Mouse (Mus musculus) cerebellum, postnatal 14 days (tissue): ENCODE results near the gene Itsn1.

Experiments used
- DNase-seq, 2 experiments: peaks; one replicate each; pipeline ENCODE4 v3.0.0; 2021; ENCODE audit warnings: mixed read lengths in 2 of 2

The Itsn1 gene

GRCm38 (mm10) chr16:91732816-91733215 lies 3.7 kb downstream of the Itsn1 start:
- no peak for DNase-seq

GRCm38 (mm10) chr16:91734771-91735170 lies 5.7 kb downstream of the Itsn1 start:
- DNase-seq, result no peak

- no peak for DNase-seq
These were observed 7.2 kb downstream of the Itsn1 start for GRCm38 (mm10) chr16:91736046-91736816.

GRCm38 (mm10) chr16:91738505-91738904 lies 9.4 kb downstream of the Itsn1 start:
- DNase-seq, result no peak

- DNase-seq, result peak in 1 of 2 experiments; percentile 35
These were observed 11.3 kb downstream of the Itsn1 start for GRCm38 (mm10) chr16:91740184-91740917.

GRCm38 (mm10) chr16:91740918-91741255 lies 11.8 kb downstream of the Itsn1 start:
- no peak for DNase-seq

- no peak for DNase-seq
These were observed 14.0 kb downstream of the Itsn1 start for GRCm38 (mm10) chr16:91743055-91743454.

GRCm38 (mm10) chr16:91746101-91746950 lies 17.2 kb downstream of the Itsn1 start:
- DNase-seq, result peak; percentile 83 to 86

GRCm38 (mm10) chr16:91747567-91747966 lies 18.5 kb downstream of the Itsn1 start:
- no peak for DNase-seq

GRCm38 (mm10) chr16:91751644-91752385 lies 22.7 kb downstream of the Itsn1 start:
- no peak for DNase-seq

GRCm38 (mm10) chr16:91753611-91754010 lies 24.5 kb downstream of the Itsn1 start:
- no peak for DNase-seq

- no peak for DNase-seq
These were observed 25.9 kb downstream of the Itsn1 start for GRCm38 (mm10) chr16:91754957-91755356.

GRCm38 (mm10) chr16:91761202-91761601 lies 32.1 kb downstream of the Itsn1 start:
- DNase-seq, result no peak

- no peak for DNase-seq
These were observed 32.7 kb downstream of the Itsn1 start for GRCm38 (mm10) chr16:91761761-91762160.

GRCm38 (mm10) chr16:91762476-91762875 lies 33.4 kb downstream of the Itsn1 start:
- peak in 1 of 2 experiments; percentile 52 for DNase-seq

GRCm38 (mm10) chr16:91763975-91764374 lies 34.9 kb downstream of the Itsn1 start:
- DNase-seq, result no peak

- no peak for DNase-seq
These were observed 35.3 kb downstream of the Itsn1 start for GRCm38 (mm10) chr16:91764414-91764813.

GRCm38 (mm10) chr16:91765121-91765815 lies 36.2 kb downstream of the Itsn1 start:
- DNase-seq, result no peak

GRCm38 (mm10) chr16:91765816-91766210 lies 36.7 kb downstream of the Itsn1 start:
- DNase-seq, result no peak

- peak; percentile 79 to 86 for DNase-seq
These were observed 38.2 kb downstream of the Itsn1 start for GRCm38 (mm10) chr16:91767165-91767701.

- no peak for DNase-seq
These were observed 39.5 kb downstream of the Itsn1 start for GRCm38 (mm10) chr16:91768586-91768985.

- peak in 1 of 2 experiments; percentile 54 for DNase-seq
These were observed 40.8 kb downstream of the Itsn1 start for GRCm38 (mm10) chr16:91769911-91770310.
